Mouse (Mus musculus) frontal cortex, postnatal 36 days (tissue): ENCODE results near the gene Lsp1.

Source experiments
- DNase-seq, 2 experiments: peaks; one replicate each; pipeline ENCODE4 v3.0.0; 2022; ENCODE audit warnings: low spot score in 2 of 2

The Lsp1 gene

DNA sequence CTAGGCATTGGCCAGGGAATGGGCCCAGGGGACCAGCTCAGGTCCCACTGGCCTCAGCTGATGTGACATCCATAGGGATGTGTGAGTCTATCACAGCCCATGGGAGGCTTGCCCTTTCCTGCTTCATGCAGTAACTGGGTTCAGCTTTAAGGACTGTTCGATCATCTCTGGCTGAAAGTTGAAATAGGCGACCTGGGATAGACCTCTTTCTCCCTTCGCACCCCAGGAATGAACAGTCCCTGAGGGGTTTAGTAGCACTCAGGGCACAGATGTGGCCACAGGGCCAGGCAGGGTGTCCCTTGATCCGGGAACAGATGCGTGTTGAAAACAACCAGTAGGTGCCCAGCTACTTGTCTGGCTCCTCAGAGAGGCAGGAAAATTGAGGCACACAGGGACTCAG lies 15.7 kb downstream of the Lsp1 start:
- DNase-seq: no peak

DNA sequence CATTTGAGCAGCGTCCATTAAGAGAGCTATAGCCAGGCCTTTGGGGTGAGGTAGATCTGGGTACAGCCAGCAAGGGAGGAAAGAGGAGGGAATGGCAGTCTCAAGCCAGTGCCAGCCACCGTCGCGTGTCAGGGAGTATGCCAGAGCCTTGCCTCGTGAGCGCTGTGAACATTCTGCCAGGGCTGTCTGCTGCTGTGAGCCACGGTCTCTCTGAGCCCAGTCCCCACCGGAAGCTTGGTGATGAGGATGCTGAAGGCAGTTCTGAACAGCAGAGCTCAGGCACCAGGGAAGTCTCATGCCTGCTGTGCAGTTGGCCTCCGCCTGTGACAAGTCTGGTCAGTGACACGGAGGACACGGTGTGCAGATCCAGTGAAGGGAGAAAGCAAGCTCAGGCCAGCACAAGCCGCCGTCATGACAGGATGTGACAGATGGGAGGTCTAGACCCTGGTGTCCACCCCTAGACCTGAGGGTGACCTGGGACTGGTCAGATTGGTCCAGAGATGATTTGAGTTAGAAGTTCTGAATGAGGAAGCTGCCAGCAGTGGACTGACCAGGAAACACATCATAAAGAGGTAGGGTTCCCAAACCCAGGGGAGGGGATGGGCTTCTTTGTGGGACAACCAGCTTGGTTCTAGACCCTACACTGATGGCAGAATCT lies 16.3 kb downstream of the Lsp1 start:
- peak in 1 of 2 experiments; percentile 24 for DNase-seq

DNA sequence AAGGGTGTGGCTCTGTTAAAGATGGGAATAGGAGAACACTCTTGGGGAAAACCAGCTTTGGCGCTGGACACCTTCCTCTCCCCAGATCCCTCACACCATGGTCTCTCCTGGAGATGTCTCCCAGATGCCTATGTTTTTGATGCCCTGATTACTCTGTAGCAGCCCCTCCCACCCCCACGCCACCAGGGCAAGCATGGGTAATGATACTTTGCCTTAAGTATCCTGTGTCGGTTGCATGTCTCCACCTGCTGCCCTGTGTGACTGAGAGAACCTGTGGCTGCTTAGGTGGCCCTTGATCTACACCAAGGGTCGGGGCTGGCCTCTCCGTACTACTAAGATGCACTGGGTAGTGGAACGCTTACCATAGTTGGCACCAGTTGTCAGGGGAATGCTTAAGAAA lies 17.4 kb downstream of the Lsp1 start:
- DNase-seq: no peak

- DNase-seq: no peak
Observed at GRCm38 (mm10) chr7:142478574-142478973, 18.0 kb downstream of the Lsp1 start.

DNA sequence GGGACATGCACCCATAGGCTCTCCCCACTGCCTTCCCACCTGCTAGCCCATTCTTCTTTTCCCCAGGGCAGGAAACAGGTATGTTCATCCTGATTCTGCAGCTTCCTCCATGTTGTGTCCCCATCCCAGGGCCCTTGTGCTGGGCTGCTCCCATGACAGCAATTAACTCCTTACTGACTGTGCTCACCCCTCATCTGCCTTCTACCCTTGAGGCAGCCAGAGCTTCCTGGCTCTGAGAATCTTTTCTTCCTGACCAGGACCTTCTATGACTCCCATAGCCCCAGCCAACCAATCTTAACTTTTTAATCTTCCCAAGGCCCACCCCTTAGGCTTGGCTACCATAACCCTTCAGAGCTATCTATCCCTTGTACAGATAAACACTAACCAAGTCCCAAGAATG lies 18.7 kb downstream of the Lsp1 start:
- DNase-seq: no peak

DNA sequence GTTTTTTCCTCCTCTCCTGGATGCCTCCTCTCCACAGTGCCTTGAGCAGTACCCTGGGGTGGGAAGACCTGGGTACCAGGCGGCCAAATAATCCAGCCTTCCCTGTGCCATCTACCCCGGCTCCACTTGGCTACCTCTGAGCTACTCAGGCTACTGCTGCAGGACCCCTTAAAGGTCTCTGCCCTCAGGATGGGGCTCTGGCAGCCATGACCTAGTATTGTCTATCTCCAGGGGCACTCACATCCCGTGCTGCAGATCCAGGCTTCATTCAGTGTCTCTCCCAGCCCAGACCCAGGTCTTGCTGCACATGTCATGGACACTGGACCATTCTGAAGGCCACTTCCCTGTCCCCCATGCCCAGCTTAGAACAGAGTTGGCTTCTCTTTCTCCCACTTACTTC lies 19.3 kb downstream of the Lsp1 start:
- no peak for DNase-seq

DNA sequence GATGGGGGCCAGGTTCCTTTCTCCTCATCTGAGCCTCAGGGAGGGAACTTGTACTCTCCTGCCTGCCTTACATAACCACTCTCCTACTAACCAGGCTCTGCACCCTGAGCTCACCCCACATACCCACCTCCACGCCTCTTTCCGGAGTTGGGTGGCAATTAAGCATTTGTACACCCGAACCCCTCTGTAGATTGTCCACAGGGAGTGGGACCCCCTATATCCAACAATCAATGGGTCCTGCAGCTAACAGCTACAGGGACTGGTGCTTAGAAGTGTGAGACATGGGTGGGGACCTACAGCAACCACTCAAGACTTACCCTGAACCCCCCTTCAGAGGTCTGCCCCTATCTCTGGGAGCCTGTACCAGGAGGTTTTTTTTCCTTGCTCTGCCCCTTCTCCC lies 20.1 kb downstream of the Lsp1 start:
- DNase-seq: no peak

- peak in 1 of 2 experiments; percentile 29 for DNase-seq
Observed at GRCm38 (mm10) chr7:142481186-142481567, 20.6 kb downstream of the Lsp1 start.

GRCm38 (mm10) chr7:142481568-142482255 lies 21.1 kb downstream of the Lsp1 start:
- DNase-seq: no peak

- DNase-seq: no peak
Observed at GRCm38 (mm10) chr7:142482256-142482609, 21.6 kb downstream of the Lsp1 start.

DNA sequence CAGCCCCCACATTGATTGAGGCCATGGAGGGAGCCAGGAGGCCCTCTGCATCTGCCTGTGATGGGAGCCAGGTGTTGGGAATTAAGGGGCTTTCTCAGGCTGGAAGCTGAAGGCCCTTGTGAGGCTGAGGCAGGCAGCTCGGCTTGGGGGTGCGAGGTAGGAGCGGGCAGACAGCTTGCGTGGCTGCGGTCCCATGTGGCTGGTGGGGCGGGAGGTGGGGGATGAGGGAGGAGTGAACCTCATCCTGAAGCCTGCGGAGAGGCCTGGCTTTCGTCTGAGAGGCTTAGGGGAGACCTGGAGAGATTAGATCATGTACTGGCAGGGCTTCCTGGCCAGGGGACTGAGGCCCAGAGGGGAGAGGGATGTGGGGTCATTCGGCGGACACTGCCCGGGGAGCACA lies 22.5 kb downstream of the Lsp1 start:
- no peak for DNase-seq

DNA sequence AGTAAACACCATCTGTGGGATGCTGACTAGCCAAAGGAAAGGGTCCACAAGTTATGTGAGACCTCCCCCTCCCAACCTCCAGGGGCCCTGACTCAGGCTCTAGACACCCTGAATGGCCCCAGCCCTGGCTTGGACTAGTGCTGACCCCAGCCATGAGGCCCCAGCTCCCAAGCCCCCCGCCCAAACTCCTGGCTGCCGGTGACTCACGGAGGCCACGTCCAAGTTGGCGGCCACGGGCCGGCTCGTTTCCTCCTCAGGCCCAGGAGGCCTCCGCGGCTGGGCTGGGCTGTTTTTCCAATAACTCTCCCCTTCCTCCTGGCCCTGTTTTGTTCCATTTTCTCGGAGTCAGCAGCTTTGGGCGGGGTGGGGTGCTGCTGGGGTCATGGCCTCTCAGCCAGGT lies 24.2 kb downstream of the Lsp1 start:
- DNase-seq: no peak

DNA sequence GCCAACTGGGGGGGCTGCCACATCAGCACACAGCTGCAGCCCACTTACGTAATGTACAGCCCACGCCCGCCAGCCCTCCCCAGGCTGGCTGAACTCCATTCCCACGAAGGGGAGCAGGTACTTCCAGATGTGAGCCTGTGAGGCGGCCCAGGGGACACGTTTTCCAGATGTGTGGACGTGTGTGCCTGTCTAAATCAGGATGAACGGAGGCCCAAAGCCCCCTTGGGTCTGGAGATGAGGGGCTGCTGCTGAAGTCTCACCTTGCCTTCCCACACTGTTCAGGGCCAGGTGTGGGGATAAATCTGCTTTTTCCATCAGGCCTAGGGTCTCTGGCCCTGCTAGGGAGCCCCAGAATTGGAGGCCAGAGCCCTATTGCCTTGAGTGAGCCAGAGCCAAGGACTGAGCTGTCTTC lies 26.1 kb downstream of the Lsp1 start:
- no peak for DNase-seq

DNA sequence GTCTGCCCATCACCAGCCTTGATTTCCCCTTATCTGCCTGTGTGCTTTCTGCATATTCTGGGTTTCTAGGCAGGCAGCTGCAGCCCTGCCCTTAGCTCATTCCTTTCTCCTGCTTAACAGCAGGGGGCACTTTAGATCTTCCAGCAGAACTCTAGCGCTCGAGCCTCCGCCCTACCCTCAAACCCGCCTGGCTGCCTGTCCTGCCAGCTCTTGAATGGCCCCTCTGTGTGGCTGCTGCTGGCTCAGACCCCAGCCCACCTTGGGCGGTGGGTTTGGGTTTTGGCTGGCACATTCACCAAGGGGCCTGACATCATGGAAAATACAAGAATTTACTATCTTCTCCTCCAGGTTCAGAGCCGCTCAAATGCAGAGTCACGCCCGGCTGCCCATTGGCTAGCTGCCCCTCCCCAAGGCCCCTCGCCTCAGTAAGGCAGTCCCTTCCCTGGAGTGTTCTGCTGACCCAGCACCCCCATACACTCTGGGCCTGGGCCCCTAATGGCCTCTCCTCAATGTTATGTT lies 26.8 kb downstream of the Lsp1 start:
- DNase-seq: peak; percentile 15 to 42

GRCm38 (mm10) chr7:142488053-142488452 lies 27.4 kb downstream of the Lsp1 start:
- no peak for DNase-seq

DNA sequence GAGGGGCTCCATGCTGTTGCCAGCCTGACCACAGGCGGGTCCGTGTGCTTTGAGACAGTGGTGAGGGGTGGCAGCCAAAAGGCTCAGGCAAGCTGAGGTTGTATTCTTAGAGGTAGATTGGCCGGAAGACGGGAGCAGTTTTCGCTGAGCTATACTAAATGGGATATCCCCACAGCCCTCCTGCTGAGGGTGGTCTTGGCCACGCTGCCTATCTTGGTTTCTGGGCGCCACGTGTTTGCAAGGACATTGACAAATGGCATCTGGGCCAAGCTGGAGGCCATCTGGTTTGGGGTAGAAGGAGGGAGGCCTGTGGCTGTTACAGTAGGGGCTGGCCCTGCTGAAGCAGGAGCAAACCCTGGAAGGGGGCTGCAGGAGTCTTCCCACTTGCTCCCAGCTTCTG lies 32.9 kb downstream of the Lsp1 start:
- no peak for DNase-seq

- no peak for DNase-seq
Observed at GRCm38 (mm10) chr7:142496158-142496557, 35.5 kb downstream of the Lsp1 start.

DNA sequence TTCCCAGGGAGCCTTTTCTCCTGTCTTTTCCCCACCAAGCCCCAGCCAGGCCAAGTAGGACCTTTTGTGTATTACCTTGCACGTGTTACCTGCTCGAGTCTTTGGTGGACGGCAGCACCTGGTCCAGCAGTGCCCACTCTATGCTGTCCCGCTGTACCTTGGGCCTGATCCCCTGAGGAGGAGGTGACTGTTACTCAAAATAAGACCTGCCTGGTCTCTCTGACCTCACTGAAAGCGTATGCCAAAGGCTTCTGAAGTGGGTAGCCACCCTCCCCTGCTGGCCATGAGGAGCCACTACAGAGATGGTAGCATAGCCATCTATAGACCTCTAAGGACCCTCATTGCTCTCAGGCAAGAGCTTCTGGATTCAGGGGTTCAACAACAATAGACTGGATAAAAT lies 36.2 kb downstream of the Lsp1 start:
- no peak for DNase-seq

GRCm38 (mm10) chr7:142497775-142498174 lies 37.2 kb downstream of the Lsp1 start:
- peak in 1 of 2 experiments; percentile 19 for DNase-seq

GRCm38 (mm10) chr7:142498575-142498974 lies 38.0 kb downstream of the Lsp1 start, which contains the start of gene Tnnt3:
Gene Tnnt3, plus strand, starts transcription at chr7:142498836.
- DNase-seq: no peak

GRCm38 (mm10) chr7:142499010-142499721 lies 38.6 kb downstream of the Lsp1 start:
- no peak for DNase-seq

GRCm38 (mm10) chr7:142500032-142500431 lies 39.4 kb downstream of the Lsp1 start:
- DNase-seq: no peak

DNA sequence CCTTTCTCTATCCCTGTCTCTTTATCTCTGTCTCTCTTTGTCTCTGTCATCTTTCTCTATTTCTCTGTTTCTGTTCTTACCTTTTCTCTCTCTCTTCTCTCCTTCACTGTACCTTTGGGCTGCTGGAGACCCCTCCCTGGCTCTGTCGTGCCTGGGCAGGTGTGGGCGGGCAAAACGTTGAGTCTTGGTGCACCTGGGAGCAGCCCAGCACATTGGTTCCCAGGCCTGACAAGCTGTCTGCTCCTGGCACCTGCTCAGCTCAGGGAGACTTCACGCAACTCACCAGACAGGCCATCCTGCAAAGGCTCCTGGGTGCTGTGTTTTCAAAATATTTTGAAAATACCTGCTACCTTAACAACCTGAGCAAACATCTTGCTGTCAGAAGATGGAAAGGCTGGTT lies 42.6 kb downstream of the Lsp1 start:
- DNase-seq: no peak
